ENCODE assay signal across 9 mouse cellular contexts in genomic region chr2:128428651-128429633, GRCm38 (mm10).
DNase-seq lines count a peak whose midpoint lies in the region; ATAC-seq and TF ChIP-seq lines count a peak whose summit lies in the region.
"Had no signal": no experiment of that assay in that cellular context is flagged by ENCODE, and none has a peak within 500 bp of the region (broad histone marks: within the 10 kb centered on the region; RNA-seq: fewer than 3 reads in every experiment).

No protein-coding gene starts in this region.

- TF ChIP-seq POLR2A in bone marrow, adult 2 months (IDR thresholded peaks at IDR 0.05; ENCODE audit: borderline replicate concordance, control insufficient read depth, low read depth, low read length): no peak
- TF ChIP-seq POLR2A in thymus, adult 2 months (IDR thresholded peaks at IDR 0.05; ENCODE audit: control insufficient read depth, extremely low read depth, insufficient read depth, low read length, poor library complexity): no peak

- 60% methylated on average over 18 of the region's 18 CpGs for WGBS in forebrain, embryonic 10.5 days
- WGBS in forebrain, embryonic 13.5 days: 69% methylated on average over 18 of the region's 18 CpGs
- 2% methylated on average over 18 of the region's 18 CpGs for WGBS in bone marrow, adult 2 months
- 27% methylated on average over 18 of the region's 18 CpGs for WGBS in heart, embryonic 10.5 days
- WGBS in thymus, adult 2 months: 3% methylated on average over 18 of the region's 18 CpGs

- no peaks in the 10 kb centered on the region for H3K9me3 ChIP-seq in forebrain, embryonic 10.5 days
- no peaks in the 10 kb centered on the region for H3K9me3 ChIP-seq in forebrain, embryonic 13.5 days (replicated peaks)
- H3K9me3 ChIP-seq in heart, embryonic 10.5 days: no peaks in the 10 kb centered on the region
- H3K9me3 ChIP-seq: G1E had no signal

- no peak for ATAC-seq in forebrain, embryonic 13.5 days

- H3K27ac ChIP-seq in forebrain, embryonic 10.5 days: peak overlapping the region; percentile 63; the same call in 1 of the 2 replicates
- H3K27ac ChIP-seq in forebrain, embryonic 13.5 days: no peak overlapping the region
- peak overlapping the region; percentile 83 for H3K27ac ChIP-seq in bone marrow, adult 2 months (ENCODE audit: control insufficient read depth, insufficient read depth, low read depth, low read length, poor library complexity)
- H3K27ac ChIP-seq in heart, embryonic 10.5 days: peak overlapping the region; percentile 72
- peak overlapping the region; percentile 46; the same call in 1 of the 2 replicates for H3K27ac ChIP-seq in thymus, adult 2 months (ENCODE audit: control insufficient read depth, insufficient read depth, low read length)

- 0 out of 2 replicates have a peak, but pooled peaks cover 5% of the 10 kb centered on the region for H3K27me3 ChIP-seq in forebrain, embryonic 10.5 days (ENCODE audit: poor library complexity, severe bottlenecking)
- no peaks in the 10 kb centered on the region for H3K27me3 ChIP-seq in forebrain, embryonic 13.5 days
- H3K27me3 ChIP-seq in heart, embryonic 10.5 days (ENCODE audit: insufficient read depth, poor library complexity, severe bottlenecking): no peaks in the 10 kb centered on the region
- no peaks in the 10 kb centered on the region for H3K27me3 ChIP-seq in thymus, adult 2 months (ENCODE audit: control insufficient read depth, insufficient read depth, low read length)

- no peak overlapping the region for H3K9ac ChIP-seq in forebrain, embryonic 13.5 days

- peak overlapping the region; percentile 24 for H3K4me3 ChIP-seq in forebrain, embryonic 10.5 days
- no peak overlapping the region for H3K4me3 ChIP-seq in forebrain, embryonic 13.5 days
- peak overlapping the region; percentile 71 for H3K4me3 ChIP-seq in bone marrow, adult 2 months (replicated peaks; ENCODE audit: control insufficient read depth, low read depth, low read length)
- H3K4me3 ChIP-seq in heart, embryonic 10.5 days: peak overlapping the region; percentile 54
- H3K4me3 ChIP-seq in thymus, adult 2 months (ENCODE audit: control insufficient read depth, insufficient read depth, low read length): peak overlapping the region; percentile 29

- no peak for DNase-seq in forebrain, embryonic 10.5 days (ENCODE audit: extremely low spot score, low spot score)
- DNase-seq in heart, embryonic 10.5 days (ENCODE audit: low spot score): peak; percentile 83
- peak; percentile 41 to 44 for DNase-seq in kidney, adult 8-10 months
- DNase-seq in lung, postnatal 10 days: peak; percentile 81
- DNase-seq in thymus, adult 2 months: peak; percentile 55
- DNase-seq in cerebellum, adult 11 months: no peak

- H3K4me2 ChIP-seq in forebrain, embryonic 13.5 days: no peak overlapping the region

- TF ChIP-seq CTCF in bone marrow, adult 2 months (IDR thresholded peaks at IDR 0.05; ENCODE audit: control insufficient read depth, insufficient read depth, low read length): no peak
- no peak for TF ChIP-seq CTCF in thymus, adult 2 months (IDR thresholded peaks at IDR 0.05; ENCODE audit: borderline replicate concordance, control insufficient read depth, extremely low read depth, insufficient read depth, low read length, poor library complexity)

- peaks cover 49% of the 10 kb centered on the region for H3K4me1 ChIP-seq in forebrain, embryonic 10.5 days
- H3K4me1 ChIP-seq in forebrain, embryonic 13.5 days: 0 out of 2 replicates have a peak, but pooled peaks cover 7% of the 10 kb centered on the region
- H3K4me1 ChIP-seq in bone marrow, adult 2 months (ENCODE audit: control insufficient read depth, insufficient read depth, low read length): peaks cover 7% of the 10 kb centered on the region
- peaks cover 42% of the 10 kb centered on the region for H3K4me1 ChIP-seq in heart, embryonic 10.5 days
- H3K4me1 ChIP-seq in thymus, adult 2 months (replicated peaks; ENCODE audit: control insufficient read depth, insufficient read depth, low read length): peaks cover 19% of the 10 kb centered on the region

- H3K36me3 ChIP-seq in forebrain, embryonic 10.5 days (replicated peaks): no peaks in the 10 kb centered on the region
- no peaks in the 10 kb centered on the region for H3K36me3 ChIP-seq in forebrain, embryonic 13.5 days (ENCODE audit: poor library complexity, severe bottlenecking)
- no peaks in the 10 kb centered on the region for H3K36me3 ChIP-seq in heart, embryonic 10.5 days
- no peaks in the 10 kb centered on the region for H3K36me3 ChIP-seq in thymus, adult 2 months (ENCODE audit: control insufficient read depth, insufficient read depth, low read length)
- H3K36me3 ChIP-seq: G1E had no signal

Comparison
In these comparisons a context has a peak if more than half of its experiments do, and no peak if none do; other contexts are left out.
1. DNase-seq: peak in heart, embryonic 10.5 days (single experiment), kidney, adult 8-10 months (2 of 2), lung, postnatal 10 days (single experiment) and thymus, adult 2 months (single experiment); none in forebrain, embryonic 10.5 days (single experiment) and cerebellum, adult 11 months (single experiment).